Mouse (Mus musculus): ENCODE measurements around the gene Fam131c. TPM values are rescaled to one million over a fixed set of nuclear protein-coding genes. Genes with fewer than 3 reads are reported as not detected.

Gene Fam131c
- polyA plus RNA-seq, 1 experiment, result not detected

GRCm38 (mm10) chr4:141347365-141347797 lies 20.6 kb upstream of the Fam131c start:
- TF ChIP-seq GATA1 (IDR thresholded peaks at IDR 0.05; ENCODE audit: low read length), result no peak

GRCm38 (mm10) chr4:141348616-141349015 lies 19.4 kb upstream of the Fam131c start:
- TF ChIP-seq GATA1 (IDR thresholded peaks at IDR 0.05; ENCODE audit: low read length), result no peak

- TF ChIP-seq GATA1 (IDR thresholded peaks at IDR 0.05; ENCODE audit: low read length), result no peak
Measured at GRCm38 (mm10) chr4:141350015-141350414, 18.0 kb upstream of the Fam131c start.

DNA sequence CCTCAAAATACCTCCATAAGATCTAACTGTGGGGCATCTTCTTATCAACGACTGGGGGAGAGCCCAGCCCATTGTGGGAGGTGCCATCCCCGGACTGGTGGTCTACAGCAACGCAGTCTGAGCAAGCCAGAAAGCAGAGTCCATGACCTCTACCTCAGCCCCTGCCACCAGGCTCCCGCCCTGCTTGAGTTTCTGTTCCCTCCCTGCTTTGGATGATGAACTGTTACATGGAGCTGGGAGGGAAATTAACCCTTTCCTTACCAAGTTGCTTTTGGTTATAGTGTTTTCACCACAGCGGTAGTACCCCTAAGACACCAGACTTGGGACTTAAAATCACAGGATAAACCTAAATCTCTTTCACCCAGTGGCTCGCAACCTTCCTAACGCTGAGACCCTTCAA lies 16.0 kb upstream of the Fam131c start:
- no peak for TF ChIP-seq GATA1 (IDR thresholded peaks at IDR 0.05; ENCODE audit: low read length)

- no peak for TF ChIP-seq GATA1 (IDR thresholded peaks at IDR 0.05; ENCODE audit: low read length)
Measured at GRCm38 (mm10) chr4:141352986-141353385, 15.0 kb upstream of the Fam131c start.

- TF ChIP-seq GATA1 (IDR thresholded peaks at IDR 0.05; ENCODE audit: low read length), result no peak
Measured at GRCm38 (mm10) chr4:141353868-141354267, 14.2 kb upstream of the Fam131c start.

DNA sequence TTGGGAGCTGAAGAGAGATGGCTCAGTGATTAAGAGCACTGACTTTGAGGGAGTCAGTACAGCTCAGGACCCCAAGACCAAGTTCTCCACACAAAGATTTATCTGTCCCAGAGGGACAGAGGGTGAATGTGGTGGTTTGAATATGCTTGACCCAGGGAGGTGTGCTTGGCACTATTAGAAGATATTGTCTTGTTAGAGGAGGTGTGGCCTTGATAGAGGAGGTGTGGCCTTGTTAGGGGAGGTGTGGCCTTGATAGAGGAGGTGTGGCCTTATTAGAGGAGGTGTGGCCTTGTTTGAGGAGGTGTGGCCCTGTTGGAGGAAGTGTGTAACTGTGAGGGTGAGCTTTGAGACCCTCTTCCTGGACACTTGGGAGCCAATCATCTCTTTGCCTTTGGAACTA lies 10.2 kb upstream of the Fam131c start:
- TF ChIP-seq GATA1 (IDR thresholded peaks at IDR 0.05; ENCODE audit: low read length), result no peak

DNA sequence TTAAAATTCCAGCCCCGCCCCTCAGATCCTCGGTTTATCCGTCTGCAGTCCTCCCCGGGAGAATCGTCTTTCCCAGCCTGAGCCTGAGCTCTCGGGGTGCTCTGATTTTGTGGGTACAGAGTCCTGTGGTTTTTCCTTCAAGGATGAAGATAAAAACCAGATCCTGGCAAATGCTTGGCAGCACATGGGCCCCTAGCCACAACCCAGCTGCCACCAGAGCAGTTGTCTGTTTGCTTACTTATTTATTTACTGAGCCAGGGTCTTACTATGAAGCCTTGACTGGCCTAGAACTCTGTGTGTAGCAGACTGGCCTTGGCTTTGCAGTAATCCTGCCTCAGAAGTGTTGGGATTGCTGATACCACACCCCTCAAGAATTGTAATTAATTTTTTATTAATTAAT lies 8.8 kb upstream of the Fam131c start:
- TF ChIP-seq GATA1 (IDR thresholded peaks at IDR 0.05; ENCODE audit: low read length), result no peak

- no peak for TF ChIP-seq GATA1 (IDR thresholded peaks at IDR 0.05; ENCODE audit: low read length)
Measured at GRCm38 (mm10) chr4:141360846-141361245, 7.2 kb upstream of the Fam131c start.

DNA sequence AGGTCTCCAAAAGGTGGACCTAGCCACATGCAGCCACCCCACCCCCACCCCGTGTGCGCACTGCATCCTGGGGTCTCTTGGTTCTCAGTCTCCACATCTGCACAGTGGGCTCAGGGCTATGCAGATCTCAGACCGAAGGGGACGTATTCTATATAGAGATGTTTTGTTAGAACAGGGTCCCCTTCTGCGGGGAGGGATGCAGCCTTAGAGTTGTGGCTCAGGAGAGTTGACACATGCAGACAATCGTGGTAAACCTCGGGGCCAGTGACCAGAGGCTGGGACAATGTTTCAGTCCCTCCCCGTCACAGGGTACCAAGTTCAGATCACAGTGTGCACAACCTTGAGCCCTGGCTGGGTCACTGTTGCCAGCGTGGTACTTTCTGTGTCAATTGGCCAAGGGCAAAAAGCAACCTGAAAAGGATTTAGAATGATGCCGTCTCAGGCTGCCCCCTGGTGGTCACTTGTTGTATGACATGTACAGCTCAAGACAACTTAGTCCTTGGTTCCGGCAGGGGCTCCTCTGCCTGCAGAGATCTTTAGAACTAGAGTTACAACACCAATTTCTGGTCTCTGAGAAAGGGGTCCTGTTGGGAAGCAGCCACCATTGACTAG lies 5.0 kb upstream of the Fam131c start:
- TF ChIP-seq GATA1 (IDR thresholded peaks at IDR 0.05; ENCODE audit: low read length), result no peak

GRCm38 (mm10) chr4:141365126-141365525 lies 2.9 kb upstream of the Fam131c start:
- no peak for TF ChIP-seq GATA1 (IDR thresholded peaks at IDR 0.05; ENCODE audit: low read length)

- no peak for TF ChIP-seq GATA1 (IDR thresholded peaks at IDR 0.05; ENCODE audit: low read length)
Measured at GRCm38 (mm10) chr4:141365876-141366275, 2.1 kb upstream of the Fam131c start.

GRCm38 (mm10) chr4:141372426-141372825 lies 4.4 kb downstream of the Fam131c start:
- no peak for TF ChIP-seq GATA1 (IDR thresholded peaks at IDR 0.05; ENCODE audit: low read length)

GRCm38 (mm10) chr4:141379674-141380073 lies 11.7 kb downstream of the Fam131c start:
- TF ChIP-seq GATA1 (IDR thresholded peaks at IDR 0.05; ENCODE audit: low read length), result no peak

DNA sequence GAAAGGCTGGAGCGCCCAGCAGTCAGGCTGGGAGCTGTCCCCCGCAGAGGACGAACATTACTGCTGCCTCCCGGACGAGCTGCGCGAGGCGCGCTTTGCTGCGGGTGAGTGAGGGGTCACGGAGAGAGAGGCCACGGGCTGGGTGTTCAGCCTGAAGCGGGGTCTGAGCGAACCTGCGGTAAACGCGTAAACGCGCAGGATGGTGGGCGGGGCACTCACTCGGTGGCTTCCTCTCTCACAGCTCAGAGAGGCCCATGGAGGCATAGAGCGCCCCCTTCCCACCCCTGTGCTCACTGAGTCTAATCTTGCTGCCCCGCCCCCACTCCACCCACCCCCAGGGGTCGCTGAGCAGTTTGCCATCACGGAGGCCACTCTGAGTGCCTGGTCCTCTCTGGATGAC lies 14.4 kb downstream of the Fam131c start:
- TF ChIP-seq GATA1 (IDR thresholded peaks at IDR 0.05; ENCODE audit: low read length), result no peak

- no peak for TF ChIP-seq GATA1 (IDR thresholded peaks at IDR 0.05; ENCODE audit: low read length)
Measured at GRCm38 (mm10) chr4:141385275-141385674, 17.3 kb downstream of the Fam131c start.

DNA sequence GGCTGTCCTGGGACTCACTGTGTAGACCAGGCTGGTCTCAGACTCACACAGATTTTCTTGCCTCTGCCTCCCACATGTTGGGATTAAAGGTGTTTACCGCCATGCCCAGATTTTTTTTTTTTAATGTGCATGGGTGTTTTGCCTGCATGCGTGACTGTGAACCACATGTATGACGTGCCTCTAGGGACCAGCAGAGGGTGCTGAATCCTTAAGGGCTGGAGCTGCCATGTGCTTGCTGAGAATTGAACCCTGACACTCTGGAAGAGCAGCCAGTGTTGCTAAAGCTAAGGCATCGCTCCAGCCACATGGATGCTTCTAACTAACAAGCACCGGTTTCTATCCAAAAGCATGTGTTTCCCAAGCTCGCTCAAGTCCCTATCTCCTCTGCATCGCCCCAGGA lies 18.1 kb downstream of the Fam131c start:
- TF ChIP-seq GATA1 (IDR thresholded peaks at IDR 0.05; ENCODE audit: low read length), result no peak
